Mouse (Mus musculus): Measurements from ENCODE around the gene Ccdc86.
A peak's percentile ranks its signal among the peaks of the same experiment; 100 is the strongest.

Ccdc86 gene

GRCm38 (mm10) chr19:10949112-10949511 lies at the start of gene Ccdc86:
TSS of gene Ccdc86 (minus strand) at chr19:10949266.
- DNase-seq: peak; percentile 97

- no peak for DNase-seq
Measured at GRCm38 (mm10) chr19:10993150-10993549, 44.1 kb upstream of the Ccdc86 start, which contains the start of gene Ms4a15. TSS of gene Ms4a15 (minus strand) at chr19:10993250.

GRCm38 (mm10) chr19:10991911-10992310 lies 42.8 kb upstream of the Ccdc86 start:
- DNase-seq: no peak

- no peak for DNase-seq
Measured at GRCm38 (mm10) chr19:10990751-10991150, 41.7 kb upstream of the Ccdc86 start.

- DNase-seq: no peak
Measured at GRCm38 (mm10) chr19:10988563-10988962, 39.5 kb upstream of the Ccdc86 start.

- no peak for DNase-seq
Measured at GRCm38 (mm10) chr19:10985889-10986288, 36.8 kb upstream of the Ccdc86 start.

- peak; percentile 16 for DNase-seq
Measured at GRCm38 (mm10) chr19:10984551-10984950, 35.5 kb upstream of the Ccdc86 start.

GRCm38 (mm10) chr19:10983146-10983545 lies 34.1 kb upstream of the Ccdc86 start:
- peak; percentile 72 for DNase-seq

- no peak for DNase-seq
Measured at GRCm38 (mm10) chr19:10980210-10980609, 31.1 kb upstream of the Ccdc86 start.

GRCm38 (mm10) chr19:10979184-10980168 lies 30.4 kb upstream of the Ccdc86 start:
- DNase-seq: peak; percentile 97

GRCm38 (mm10) chr19:10976318-10976717 lies 27.3 kb upstream of the Ccdc86 start:
- DNase-seq: peak; percentile 46

- DNase-seq: no peak
Measured at GRCm38 (mm10) chr19:10975187-10975586, 26.1 kb upstream of the Ccdc86 start.

- no peak for DNase-seq
Measured at GRCm38 (mm10) chr19:10974238-10974865, 25.3 kb upstream of the Ccdc86 start, which contains the start of gene Ms4a10. TSS of gene Ms4a10 (minus strand) at chr19:10974670.

GRCm38 (mm10) chr19:10973187-10973586 lies 24.1 kb upstream of the Ccdc86 start:
- DNase-seq: no peak

- DNase-seq: no peak
Measured at GRCm38 (mm10) chr19:10972660-10973059, 23.6 kb upstream of the Ccdc86 start.

GRCm38 (mm10) chr19:10970457-10970856 lies 21.4 kb upstream of the Ccdc86 start:
- DNase-seq: no peak

GRCm38 (mm10) chr19:10968578-10968977 lies 19.5 kb upstream of the Ccdc86 start:
- DNase-seq: no peak

- no peak for DNase-seq
Measured at GRCm38 (mm10) chr19:10965721-10966120, 16.7 kb upstream of the Ccdc86 start.

GRCm38 (mm10) chr19:10959978-10960346 lies 10.9 kb upstream of the Ccdc86 start:
- no peak for DNase-seq

GRCm38 (mm10) chr19:10959085-10959977 lies 10.3 kb upstream of the Ccdc86 start:
- peak; percentile 37 for DNase-seq

GRCm38 (mm10) chr19:10952021-10952939 lies 3.2 kb upstream of the Ccdc86 start:
- no peak for DNase-seq

- DNase-seq: no peak
Measured at GRCm38 (mm10) chr19:10949558-10949957, 492 bp upstream of the Ccdc86 start.
